In genomic region chr8:61385502-61386191, GRCm38 (mm10) we compare ENCODE assay signal across 11 mouse cellular contexts.
DNase-seq lines count a peak whose midpoint lies in the region; ATAC-seq and TF ChIP-seq lines count a peak whose summit lies in the region.
"Had no signal": no experiment of that assay in that cellular context is flagged by ENCODE, and none has a peak within 500 bp of the region (broad histone marks: within the 10 kb centered on the region; RNA-seq: fewer than 3 reads in every experiment).

No protein-coding gene starts in this region.

- peaks cover 74% of the 10 kb centered on the region for H3K36me3 ChIP-seq in kidney, embryonic 15.5 days
- H3K36me3 ChIP-seq in ES-E14 (ENCODE audit: control insufficient read depth, insufficient read depth, low read length, poor library complexity, severe bottlenecking), result peaks cover 2% of the 10 kb centered on the region; the same call in 1 of the 2 replicates
- H3K36me3 ChIP-seq in forebrain, embryonic 14.5 days (ENCODE audit: control insufficient read depth, insufficient read depth, low read length), result peaks cover 32% of the 10 kb centered on the region
- peaks cover 22% of the 10 kb centered on the region; the same call in 1 of the 2 replicates for H3K36me3 ChIP-seq in limb, embryonic 15.5 days

- no peak for DNase-seq in kidney, postnatal 25 days
- no peak for DNase-seq in ES-E14 (ENCODE audit: low read depth, low spot score)
- DNase-seq in forebrain, embryonic 14.5 days (ENCODE audit: low spot score), result no peak
- no peak for DNase-seq in gastrocnemius, adult 8-10 months (ENCODE audit: low spot score in 2 of 2)
- DNase-seq in kidney, adult 8-10 months, result no peak
- DNase-seq: adrenal gland, postnatal 25 days; gastrocnemius, postnatal 10 days; heart, postnatal 14 days had no signal

- H3K9ac ChIP-seq in kidney, embryonic 15.5 days, result no peak overlapping the region
- no peak overlapping the region for H3K9ac ChIP-seq in ES-E14 (ENCODE audit: insufficient read depth, low read depth, low read length, poor library complexity, severe bottlenecking)
- no peak overlapping the region for H3K9ac ChIP-seq in forebrain, embryonic 14.5 days (ENCODE audit: low read length)
- H3K9ac ChIP-seq in limb, embryonic 15.5 days, result no peak overlapping the region

- no peaks in the 10 kb centered on the region for H3K9me3 ChIP-seq in kidney, embryonic 15.5 days (replicated peaks)
- H3K9me3 ChIP-seq in ES-E14 (ENCODE audit: control insufficient read depth, insufficient read depth, low read depth, low read length), result no peaks in the 10 kb centered on the region
- no peaks in the 10 kb centered on the region for H3K9me3 ChIP-seq in forebrain, embryonic 14.5 days (replicated peaks; ENCODE audit: control insufficient read depth, low read length)
- no peaks in the 10 kb centered on the region for H3K9me3 ChIP-seq in limb, embryonic 15.5 days

- ATAC-seq in kidney, embryonic 15.5 days (replicated peaks; ENCODE audit: low FRiP score), result no peak
- no peak for ATAC-seq in forebrain, embryonic 14.5 days
- no peak for ATAC-seq in limb, embryonic 15.5 days (ENCODE audit: insufficient number of reproducible peaks, low FRiP score, low TSS enrichment, low read depth)
- ATAC-seq in erythroblast, adult 5-6 weeks (replicated peaks; ENCODE audit: low FRiP score, poor library complexity, severe bottlenecking), result no peak

- H3K27ac ChIP-seq in kidney, embryonic 15.5 days, result 0 out of 2 replicates have a peak overlapping the region, but pooled peaks have one; percentile 24
- no peak overlapping the region for H3K27ac ChIP-seq in ES-E14 (ENCODE audit: insufficient read depth, low read depth, low read length, poor library complexity, severe bottlenecking)
- peak overlapping the region; percentile 88; the same call in 1 of the 2 replicates for H3K27ac ChIP-seq in forebrain, embryonic 14.5 days (ENCODE audit: low read depth, low read length)
- H3K27ac ChIP-seq in limb, embryonic 15.5 days, result 0 out of 2 replicates have a peak overlapping the region, but pooled peaks have one; percentile 17

- no peak overlapping the region for H3K4me2 ChIP-seq in kidney, embryonic 15.5 days
- H3K4me2 ChIP-seq in forebrain, embryonic 14.5 days (ENCODE audit: low read length), result no peak overlapping the region
- no peak overlapping the region for H3K4me2 ChIP-seq in limb, embryonic 15.5 days

- H3K27me3 ChIP-seq in kidney, embryonic 15.5 days, result no peaks in the 10 kb centered on the region
- H3K27me3 ChIP-seq in forebrain, embryonic 14.5 days (replicated peaks; ENCODE audit: control insufficient read depth, insufficient read depth, low read length), result no peaks in the 10 kb centered on the region
- H3K27me3 ChIP-seq in limb, embryonic 15.5 days, result no peaks in the 10 kb centered on the region

- in situ Hi-C loops in ES-E14 (cut with MboI; ENCODE audit: low sequenced_read_pairs in 2 of 2, unreplicated experiment in 2 of 2), result no loop called here

- WGBS in kidney, embryonic 15.5 days, result 81% methylated on average over 11 of the region's 11 CpGs
- 79% methylated on average over 11 of the region's 11 CpGs for WGBS in forebrain, embryonic 14.5 days
- WGBS in limb, embryonic 15.5 days, result 77% methylated on average over 11 of the region's 11 CpGs

- no peak overlapping the region for H3K4me3 ChIP-seq in kidney, embryonic 15.5 days (replicated peaks)
- no peak overlapping the region for H3K4me3 ChIP-seq in ES-E14 (ENCODE audit: insufficient read depth in 1 of 2, low read depth in 1 of 2, low read length in 2 of 2, poor library complexity in 1 of 2, severe bottlenecking in 1 of 2)
- no peak overlapping the region for H3K4me3 ChIP-seq in forebrain, embryonic 14.5 days (ENCODE audit: low read depth, low read length)
- no peak overlapping the region for H3K4me3 ChIP-seq in limb, embryonic 15.5 days

- peaks cover 14% of the 10 kb centered on the region for H3K4me1 ChIP-seq in kidney, embryonic 15.5 days
- no peaks in the 10 kb centered on the region for H3K4me1 ChIP-seq in ES-E14 (ENCODE audit: control insufficient read depth in 2 of 2, insufficient read depth in 2 of 2, low read length in 2 of 2, poor library complexity in 1 of 2)
- peaks cover 25% of the 10 kb centered on the region for H3K4me1 ChIP-seq in forebrain, embryonic 14.5 days (ENCODE audit: control insufficient read depth, insufficient read depth, low read length)
- peaks cover 25% of the 10 kb centered on the region for H3K4me1 ChIP-seq in limb, embryonic 15.5 days

TF ChIP-seq in ES-E14, 5 proteins besides CTCF, POLR2A, EP300 and RAD21:
- TF ChIP-seq MAFK (IDR thresholded peaks at IDR 0.05; ENCODE audit: insufficient read depth, low read depth, low read length) (peak; percentile 86), HCFC1 (IDR thresholded peaks at IDR 0.05; ENCODE audit: borderline replicate concordance, insufficient read depth, low read length) (no peak)
TF ChIP-seq in ES-E14: peak in this region for 1.
